Mouse (Mus musculus) heart, postnatal 4 days (tissue): Measurements from ENCODE around the gene Ntf5. TPM values are rescaled to one million over a fixed set of nuclear protein-coding genes. Genes with fewer than 3 reads are reported as not detected.
"Not testable (repeated sequence)": the region's sequence is repeated elsewhere in the genome, so short reads cannot be mapped to it uniquely, and the experiment has no call there.

Source experiments
- DNase-seq: peaks from one replicate; pipeline ENCODE4 v3.0.0; 2021
- total RNA-seq, 2 experiments: library from RNA; stranded (reverse); gene quantifications; 2 replicates each; pipeline ENCODE4 v1.2.3; 2021

Ntf5 gene
- total RNA-seq = under 1 TPM; 0.17 to 0.43 TPM

DNA sequence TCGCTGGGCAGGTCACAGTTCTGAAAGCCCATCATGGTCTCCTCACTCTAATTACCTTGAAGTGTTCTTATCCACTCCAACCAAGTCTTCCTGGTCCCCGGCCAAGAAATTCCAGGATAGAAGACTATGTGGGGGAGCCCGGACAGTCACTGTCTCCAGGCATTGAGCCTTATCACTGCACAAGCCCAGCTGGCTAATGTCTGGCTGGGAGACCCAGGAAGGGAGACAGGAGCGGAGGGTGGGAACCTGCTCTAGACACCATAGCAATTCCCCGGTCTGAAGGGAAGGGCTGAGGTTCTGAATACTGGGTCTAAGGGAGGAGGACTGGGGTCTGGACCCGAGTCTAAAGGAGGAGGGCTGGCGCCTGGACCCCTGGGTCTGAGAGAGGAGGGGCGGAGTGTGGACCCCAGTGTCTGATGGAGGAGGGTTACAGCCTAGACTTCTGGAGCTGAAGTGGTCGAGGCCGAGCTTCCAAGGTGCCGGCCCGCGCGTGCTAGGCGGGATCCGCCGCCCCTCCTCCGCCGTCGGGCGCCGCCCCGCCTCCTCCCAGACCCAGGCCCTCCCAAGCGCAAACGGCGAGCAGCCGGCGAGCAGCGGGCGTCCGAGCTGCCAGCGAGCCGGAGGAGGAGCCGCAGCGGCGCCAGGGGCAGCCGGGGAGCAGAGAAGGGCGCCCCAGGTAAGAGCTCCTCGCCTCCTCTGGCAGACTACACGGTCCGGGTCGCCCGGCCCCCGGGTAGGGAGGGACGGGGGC is at the start of gene Ntf5:
Ntf5 (plus strand) TSS at position 583 of the 751 bp plus-strand sequence.
- DNase-seq = peak; percentile 38

DNA sequence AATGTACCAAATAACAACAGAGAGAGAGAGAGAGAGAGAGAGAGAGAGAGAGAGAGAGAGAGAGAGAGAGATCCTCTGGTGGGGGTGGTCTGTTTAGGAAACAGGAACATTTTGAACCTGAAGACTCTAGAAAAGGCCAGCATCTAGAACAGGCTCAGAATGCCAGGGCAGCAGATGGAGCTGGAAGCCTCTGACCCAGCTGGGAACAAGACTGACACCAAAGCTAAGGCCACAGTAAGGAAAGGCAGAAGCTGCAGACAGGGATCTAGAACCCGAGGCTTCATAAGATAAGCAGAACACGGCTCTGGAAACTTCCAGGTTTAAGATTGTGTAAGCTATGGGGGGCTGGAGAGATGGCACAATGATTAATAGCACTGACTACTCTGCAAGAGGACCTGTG is 49.5 kb upstream of the Ntf5 start:
- DNase-seq = no peak

DNA sequence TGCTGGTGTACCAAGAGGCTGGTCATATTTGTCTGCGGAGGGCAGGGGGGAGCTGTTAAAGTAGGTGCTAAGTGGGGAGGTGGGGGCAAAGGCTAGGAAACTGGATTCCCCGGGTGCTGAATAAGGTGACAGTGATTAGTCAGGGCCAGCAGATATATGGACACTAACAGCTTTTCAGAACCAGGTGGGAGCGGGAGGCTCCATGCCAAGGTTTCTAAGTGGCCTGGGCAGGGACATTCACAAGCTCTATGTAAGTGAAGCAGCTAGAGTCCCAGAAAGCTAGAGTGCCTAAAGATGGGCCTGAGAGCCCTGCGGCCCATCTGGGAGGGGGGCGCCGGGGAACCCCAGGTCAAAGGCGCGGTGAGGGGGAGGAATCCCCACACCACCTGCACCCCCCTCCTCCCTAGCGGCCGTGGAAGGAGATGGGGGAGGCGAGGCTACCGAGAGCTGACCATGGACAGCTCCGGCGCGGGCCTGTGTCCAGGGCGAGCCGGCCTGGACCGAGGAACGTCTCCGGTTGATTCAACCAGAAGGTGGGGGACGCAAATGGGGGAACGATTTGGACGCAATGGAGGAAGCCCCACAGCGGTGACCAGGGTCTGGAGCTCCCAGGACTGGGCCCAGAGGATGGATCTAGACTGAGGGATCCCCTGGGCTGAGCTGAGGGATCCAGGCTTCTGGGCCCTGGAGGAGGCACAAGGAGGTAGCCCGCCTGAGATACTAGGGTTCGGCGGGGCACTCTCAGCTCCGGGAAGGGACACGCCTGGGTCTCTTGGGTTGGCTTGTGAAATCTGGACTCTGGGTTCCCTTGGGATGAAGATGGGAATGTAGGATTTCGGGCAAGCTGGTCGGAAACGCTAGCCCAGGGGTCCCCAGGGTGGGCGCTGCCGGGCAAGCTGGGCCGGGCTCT is 47.5 kb upstream of the Ntf5 start:
- peak; percentile 78 for DNase-seq

DNA sequence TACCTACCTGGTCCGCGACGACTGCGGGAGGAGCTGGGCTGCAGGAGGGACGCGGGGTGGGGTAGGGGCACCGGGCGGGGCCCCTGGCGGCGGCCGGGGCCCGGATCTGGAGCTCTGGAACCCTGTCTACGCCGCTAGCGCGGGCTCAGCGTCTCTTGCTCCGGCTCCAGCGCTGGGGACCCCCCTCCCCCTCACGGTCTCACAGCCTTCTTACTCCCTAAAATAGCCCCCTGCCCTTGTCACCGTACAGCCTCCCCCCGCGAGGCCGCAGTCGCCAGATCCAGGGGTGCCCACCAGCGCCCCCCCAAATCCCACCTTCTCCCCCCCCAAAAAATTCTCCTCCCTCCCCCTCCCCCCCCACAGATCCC is 46.9 kb upstream of the Ntf5 start, which contains the start of gene Ppfia3:
Ppfia3 (minus strand) TSS at position 368 of the 368 bp plus-strand sequence.
- no peak for DNase-seq

DNA sequence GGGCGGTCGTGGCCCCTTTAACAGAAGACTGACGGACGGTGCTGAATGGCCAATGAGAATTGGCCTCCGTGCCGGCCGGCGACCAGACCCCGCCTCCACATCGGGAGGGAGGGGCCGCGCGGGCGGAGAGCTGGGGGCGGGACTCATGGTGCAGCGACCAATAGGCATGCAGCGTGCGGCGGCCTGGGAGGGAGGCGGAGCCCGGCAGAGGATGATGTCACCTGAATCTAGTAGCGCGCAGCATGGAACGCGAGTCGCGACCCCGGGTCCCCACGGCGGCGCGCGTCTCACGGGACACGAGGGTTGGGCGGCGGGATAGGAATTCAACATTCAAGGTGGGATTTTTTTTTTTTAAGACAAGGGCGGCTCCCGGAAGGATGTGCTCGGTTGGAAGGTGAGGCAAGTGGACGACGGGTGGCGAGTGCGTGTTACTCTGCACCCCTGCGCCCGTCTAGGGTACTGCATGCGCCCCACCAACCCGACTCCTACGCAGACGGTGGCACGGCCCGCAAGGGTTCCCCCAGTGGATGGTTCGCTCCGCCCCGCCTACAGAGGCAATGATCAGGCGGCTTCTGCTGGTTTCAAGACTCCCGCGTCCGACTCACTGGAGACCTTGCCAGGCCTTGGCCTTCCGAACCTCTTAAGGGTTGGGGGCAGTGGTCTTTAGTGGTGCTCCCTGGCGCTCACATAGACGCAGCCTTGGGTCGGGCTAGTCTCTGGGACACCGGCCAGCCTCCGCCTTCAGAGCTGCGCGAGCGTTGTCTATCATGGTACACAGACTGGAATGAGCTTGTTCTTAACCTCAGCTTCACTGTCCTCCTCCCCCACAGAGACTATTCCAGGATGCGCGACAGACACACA is 46.2 kb upstream of the Ntf5 start:
- peak; percentile 99 for DNase-seq

DNA sequence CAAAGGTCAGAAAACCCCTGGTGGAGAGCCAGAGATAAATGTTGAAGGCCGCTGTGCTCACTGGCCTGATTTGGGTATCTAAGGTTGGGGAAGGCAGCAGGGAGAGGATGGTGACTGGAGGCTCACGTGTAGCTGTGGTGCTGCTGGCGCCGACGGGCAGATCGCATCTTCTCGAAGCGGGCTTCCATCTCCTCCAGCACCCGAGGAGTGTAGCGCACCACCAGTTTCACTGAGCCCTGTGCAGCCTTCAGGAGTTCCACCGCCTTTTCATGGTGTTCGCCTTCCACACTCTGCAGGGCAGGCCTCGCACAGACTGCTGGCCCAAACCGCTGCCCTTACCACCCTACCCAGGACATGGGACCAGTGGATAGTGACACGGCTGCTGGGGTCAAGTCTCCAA is 45.3 kb upstream of the Ntf5 start:
- DNase-seq = no peak

DNA sequence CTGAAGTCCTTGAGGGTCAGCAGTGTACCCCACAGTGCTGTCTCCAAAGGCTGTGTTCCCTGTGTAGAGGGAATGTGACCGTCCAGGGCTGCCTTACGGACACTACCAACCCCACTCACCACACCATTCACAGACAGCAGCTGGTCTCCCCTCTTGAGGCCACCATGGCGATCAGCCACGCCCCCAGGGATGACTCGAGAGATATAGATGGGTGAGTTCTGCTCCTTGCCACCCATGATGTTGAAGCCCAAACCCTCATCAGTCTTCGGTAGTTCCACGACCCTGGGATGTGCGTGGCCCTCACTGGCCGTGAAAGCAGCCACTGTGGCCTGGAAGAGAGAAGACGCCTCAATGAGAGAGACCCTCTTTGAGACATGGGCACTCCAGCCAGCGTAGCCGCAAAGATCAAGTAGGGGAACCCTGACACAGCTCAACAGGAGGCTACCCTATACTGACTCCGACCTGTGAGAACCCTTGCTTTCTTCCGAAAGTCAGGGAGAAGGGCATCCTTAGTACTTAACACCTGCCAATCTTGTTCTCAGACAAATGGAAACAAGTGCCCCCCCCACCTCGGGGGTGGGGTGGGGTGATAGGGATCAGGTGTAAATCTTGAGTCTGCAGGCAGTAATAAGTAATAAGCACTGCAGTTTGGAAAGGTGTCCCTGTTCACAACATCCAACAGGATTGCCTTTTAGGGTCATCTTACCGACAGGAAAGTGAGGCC is 44.3 kb upstream of the Ntf5 start:
- no peak for DNase-seq

DNA sequence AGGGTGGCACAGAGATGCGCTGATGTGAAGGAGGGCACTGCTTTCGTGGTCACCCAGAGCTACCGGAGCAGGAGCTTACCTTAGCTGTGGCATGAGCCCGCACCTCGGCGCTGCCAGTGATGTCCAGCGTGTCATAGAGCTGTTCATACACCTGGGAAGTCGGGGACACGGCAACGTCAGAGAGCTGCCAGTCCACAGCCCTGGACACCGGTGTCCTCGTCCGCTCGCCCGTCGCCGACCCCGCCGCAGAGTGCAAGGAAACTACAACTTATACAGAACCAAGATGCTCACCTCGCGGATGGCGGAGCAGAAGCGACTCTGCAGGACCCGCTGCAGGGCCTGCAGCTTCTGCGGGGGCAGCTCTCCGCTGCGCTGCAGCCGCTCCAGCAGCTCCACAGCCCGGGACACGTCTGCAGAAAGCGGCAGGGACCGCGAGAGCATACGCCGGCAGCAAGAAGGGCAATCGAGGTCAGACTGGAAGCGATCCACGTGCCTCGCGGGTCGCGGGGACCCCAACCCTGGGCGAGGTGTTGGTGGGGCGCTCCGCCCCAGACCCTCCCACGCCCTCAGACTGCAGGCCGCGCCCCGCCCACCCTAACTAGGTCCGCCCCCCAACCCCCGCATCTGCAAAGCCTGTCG is 43.5 kb upstream of the Ntf5 start:
- no peak for DNase-seq

DNA sequence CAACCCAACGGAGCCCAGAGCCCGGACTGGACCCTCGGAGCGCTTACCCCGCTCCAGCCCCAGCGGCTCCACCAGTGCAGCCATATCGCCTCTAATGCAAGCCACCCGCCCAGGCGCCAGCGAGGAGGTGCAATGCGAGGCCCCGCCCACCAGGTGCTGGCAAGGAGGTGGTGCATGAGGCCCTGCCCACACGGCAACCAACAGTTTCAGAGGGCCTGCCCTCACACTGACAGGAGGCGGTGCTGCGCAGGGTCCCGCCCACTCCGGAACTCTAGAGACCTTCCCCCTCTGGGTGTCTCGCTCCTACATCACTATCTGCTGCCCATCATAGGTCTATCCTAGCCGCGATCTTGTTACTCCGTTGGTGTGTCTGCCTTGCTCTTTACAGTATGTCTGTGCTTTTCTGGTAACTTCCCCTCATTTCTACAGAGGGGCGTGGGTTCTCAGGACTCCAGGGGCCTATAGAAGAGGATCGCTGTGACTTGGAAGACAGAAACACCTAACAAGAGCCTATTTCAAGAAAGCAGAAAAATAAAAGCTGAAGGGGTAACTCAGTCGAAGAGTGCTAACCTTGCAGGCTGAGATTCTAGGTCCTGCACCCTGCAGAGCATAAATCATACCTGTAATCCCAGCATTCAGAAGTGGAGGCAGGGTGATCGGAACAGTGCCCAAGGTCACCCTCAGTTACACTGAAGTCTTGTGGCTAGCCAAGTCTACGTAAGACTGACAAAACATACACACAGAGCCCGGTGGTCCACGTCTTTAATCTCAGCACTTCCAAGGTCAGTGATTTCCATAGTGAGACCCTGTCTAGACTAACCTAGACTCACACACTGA is 42.8 kb upstream of the Ntf5 start, which contains the start of gene Lin7b:
Lin7b (minus strand) TSS at position 109 of the 837 bp plus-strand sequence.
- peak; percentile 87 for DNase-seq

DNA sequence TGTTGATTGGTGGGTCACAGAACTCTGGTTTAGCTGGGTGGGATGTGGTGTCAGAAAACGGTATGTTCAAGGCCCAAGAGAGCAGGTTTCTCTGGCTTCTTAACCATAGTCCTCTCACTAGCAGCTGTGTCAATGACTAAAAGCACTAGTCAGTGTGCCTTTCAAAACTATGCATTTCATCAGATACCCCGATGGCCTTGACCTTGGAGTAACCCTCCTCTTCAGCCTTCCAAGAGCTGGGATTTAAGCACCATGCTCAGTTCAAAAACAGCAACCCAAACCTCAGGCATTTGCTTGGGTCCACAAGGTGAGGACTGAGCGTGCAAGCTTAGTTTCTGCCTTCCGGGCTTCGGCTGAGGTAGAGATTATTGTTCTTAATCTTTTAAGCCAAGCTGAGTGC is 41.1 kb upstream of the Ntf5 start:
- DNase-seq = no peak

DNA sequence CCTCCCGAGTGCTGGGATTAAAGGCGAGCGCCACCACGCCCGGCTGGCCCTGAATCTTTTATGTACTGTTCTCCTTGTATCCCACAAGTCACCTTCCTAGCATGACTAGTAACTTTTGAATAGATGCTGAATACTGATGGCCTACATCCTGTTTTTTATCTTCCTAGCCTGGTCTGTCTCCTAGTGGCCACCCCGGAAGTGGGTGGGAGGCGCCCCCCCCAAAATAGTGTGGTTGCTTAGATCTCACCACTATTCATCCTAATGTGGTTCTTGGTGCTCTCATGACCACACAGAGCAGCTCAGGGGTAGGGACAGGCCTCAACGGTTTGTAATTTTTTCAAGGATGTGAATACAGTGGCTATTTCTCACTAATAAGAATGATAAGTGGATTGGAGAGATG is 38.9 kb upstream of the Ntf5 start:
- no peak for DNase-seq

DNA sequence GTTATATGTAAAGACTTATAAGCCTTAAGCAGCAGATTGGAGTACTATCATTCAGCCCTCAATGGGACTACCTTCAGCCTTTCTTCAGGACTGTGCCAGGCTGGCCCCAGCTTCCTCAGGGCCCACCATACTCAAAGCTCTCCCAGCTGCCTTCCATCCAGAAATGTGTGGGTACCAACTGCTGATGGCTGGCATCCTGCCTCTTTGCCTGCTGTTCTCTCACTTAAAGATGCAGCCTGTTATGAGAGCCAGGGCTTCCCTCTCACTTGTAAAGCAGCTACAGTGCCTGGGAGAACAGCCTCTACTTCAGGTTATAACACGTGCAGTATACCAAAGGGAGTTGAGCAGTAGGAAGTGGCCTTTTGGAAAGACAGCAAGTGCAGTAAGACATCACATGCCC is 37.4 kb upstream of the Ntf5 start:
- DNase-seq = no peak

DNA sequence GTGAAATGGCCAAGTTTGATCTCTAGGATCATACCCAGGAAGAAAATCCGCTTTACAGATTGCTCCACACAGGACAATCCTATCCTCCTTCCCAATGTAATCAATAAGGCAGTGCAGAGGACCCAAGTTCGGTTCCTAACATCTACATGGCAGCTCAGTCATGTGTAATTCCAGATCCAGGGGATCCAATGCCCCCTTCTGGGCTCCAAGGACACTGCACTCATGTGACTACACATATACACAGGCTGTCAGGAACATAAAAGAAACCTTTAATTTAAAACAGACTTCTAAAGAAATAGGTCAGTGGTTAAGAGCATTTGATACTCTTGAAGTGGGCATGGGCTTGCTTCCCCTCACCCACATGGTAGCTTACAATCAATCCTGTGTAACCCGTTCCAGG is 27.4 kb upstream of the Ntf5 start:
- DNase-seq = no peak

DNA sequence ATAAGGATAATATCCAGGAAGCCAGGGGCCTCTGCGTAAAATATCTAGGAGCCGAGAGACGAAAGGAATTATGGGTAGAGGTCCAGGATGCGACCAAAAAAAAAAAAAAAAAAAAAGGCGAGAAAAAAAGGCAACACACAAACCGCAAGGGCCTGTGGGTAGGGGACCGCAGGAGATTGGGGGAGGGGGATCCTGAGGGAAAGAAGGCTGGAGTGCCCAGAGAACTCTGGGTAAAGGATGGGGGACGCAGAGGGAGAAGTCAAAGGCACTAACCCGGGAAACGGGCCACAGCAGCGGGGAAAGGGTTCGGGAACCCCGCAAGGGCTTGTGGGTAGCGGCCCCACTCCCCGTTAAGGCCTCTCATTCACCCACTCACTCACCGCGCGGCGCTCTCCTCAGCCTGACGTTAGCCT is 18.4 kb upstream of the Ntf5 start:
- no peak for DNase-seq

DNA sequence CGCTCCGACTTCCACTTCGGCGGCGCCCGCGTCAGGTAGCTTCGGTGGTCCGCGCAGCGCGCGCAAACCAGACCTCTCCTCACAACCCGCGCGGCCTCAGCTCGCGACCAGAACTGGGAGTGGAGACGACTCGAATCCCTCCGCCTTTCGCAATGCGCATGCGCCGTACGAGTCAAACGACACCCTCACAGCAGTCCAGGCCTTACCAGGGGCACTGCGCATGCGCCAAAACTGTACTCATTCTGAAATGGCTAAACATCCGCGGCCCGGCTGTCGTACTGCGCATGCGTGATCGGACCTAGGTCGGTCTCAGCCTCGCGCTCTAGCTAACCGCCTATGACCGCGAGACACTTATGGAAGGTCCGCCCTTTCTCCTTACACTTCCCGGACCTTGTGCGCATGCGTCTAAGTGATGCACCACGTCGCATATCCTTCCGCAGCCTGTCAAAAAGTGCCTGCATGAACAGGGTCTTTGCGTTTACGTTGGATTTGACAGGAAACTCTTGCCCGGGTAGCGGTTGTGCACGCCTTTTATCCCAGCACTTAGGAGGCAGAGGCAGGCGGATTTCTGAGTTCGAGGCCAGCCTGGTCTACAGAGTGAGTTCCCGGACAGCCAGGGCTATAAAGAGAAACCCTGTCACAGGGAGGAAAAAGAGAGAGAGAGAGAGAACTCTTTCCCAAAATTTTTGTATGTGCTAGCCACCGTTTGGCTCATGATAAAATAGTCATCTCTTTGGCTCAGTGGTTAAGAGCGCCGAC is 17.7 kb upstream of the Ntf5 start, which contains the start of gene Snrnp70:
Snrnp70 (minus strand) TSS at position 165 of the 759 bp plus-strand sequence.
- DNase-seq = peak; percentile 100

DNA sequence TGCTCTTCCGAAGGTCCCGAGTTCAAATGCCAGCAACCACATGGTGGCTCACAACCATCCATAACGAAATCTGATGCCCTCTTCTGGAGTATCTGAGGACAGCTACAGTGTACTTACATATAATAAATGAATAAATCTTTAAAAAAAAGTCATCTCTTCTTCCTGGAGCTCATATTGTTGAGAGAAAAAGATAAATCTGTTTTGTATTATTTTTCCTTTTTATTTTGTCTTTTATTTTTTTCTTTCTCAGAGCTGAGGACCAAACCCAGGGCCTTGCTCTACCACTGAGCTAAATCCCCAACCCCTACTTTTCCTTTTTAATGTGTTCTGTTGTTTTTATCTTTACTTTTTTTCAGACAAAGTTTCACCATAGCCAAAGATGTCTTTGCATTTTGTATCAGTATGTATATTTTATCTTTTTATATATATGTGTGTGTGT is 17.1 kb upstream of the Ntf5 start:
- DNase-seq = not testable (repeated sequence)

DNA sequence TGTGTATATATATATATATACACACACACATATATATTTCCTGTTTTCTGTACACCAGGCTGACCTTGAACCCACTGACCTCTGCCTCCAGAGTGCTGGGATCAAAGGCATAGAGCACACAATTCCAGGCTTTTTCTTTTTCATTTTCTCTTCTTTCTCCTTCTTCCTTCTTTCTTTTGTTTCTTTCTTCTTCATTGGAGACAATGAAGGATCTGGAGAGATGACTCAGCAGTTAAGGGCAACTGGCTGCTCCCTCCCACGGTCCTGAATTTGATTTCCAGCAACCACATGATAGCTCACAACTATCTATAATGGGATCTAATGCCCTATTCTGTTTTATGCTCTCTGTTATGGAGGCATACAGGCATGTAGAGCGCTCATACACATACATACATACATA is 16.7 kb upstream of the Ntf5 start:
- no peak for DNase-seq

DNA sequence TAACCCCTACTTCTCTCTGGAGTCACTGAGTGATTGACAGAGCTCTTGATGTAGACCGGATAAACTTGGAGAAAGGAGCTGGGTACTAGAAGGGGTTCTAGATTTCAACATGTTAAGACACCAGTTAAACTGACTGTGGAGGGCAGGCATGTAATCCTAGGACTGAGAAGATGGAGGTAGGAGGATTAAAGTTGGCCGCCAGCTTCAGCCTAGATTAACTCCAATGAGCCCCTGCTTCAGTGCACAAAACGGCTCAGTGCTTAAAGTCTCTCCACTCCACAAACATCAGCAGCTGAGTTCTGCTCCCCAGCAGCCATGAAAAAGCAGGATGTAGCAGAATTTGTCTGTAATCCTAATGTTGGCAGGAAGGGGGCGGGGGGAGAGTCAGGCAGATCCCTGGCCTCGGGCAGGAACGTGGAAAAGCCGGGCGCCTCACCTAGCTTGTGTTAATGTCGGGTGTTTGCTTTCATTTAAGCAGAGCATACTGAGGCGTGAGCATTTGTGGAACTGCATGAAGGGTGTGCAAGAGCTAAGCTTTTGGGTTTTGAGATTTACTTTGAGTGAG is 11.9 kb upstream of the Ntf5 start:
- no peak for DNase-seq
